Mouse (Mus musculus): Measurements from ENCODE around the gene Uap1l1. TPM values are rescaled to one million over a fixed set of nuclear protein-coding genes. Genes with fewer than 3 reads are reported as not detected.

Gene Uap1l1
- total and polyA plus RNA-seq, 3 experiments, result 4.7 to 12.6 TPM; not detected in 1

- no peak within 1 kb of the TSS for H3K4me3 ChIP-seq (ENCODE audit: control insufficient read depth in 1 of 2, insufficient read depth in 1 of 2, low read depth in 2 of 2, low read length in 2 of 2)
- no peak within 1 kb of the TSS for H3K9ac ChIP-seq (ENCODE audit: control insufficient read depth, low read depth, low read length, poor library complexity, severe bottlenecking)
- H3K27ac ChIP-seq (ENCODE audit: control insufficient read depth, low read depth, low read length), result no peak within 1 kb of the TSS
- H3K9me3 ChIP-seq (replicated peaks; ENCODE audit: insufficient read depth, low read length), result no peaks in the 10 kb centered on the region
- no peaks in the 10 kb centered on the region for H3K36me3 ChIP-seq (ENCODE audit: control insufficient read depth in 1 of 2, insufficient read depth in 2 of 2, low read length in 2 of 2)
- H3K4me1 ChIP-seq (ENCODE audit: control insufficient read depth in 1 of 2, insufficient read depth in 2 of 2, low read length in 2 of 2), result no peaks in the 10 kb centered on the region
- DNase-seq (ENCODE audit: low read depth, low spot score), result no peak
- H3K27me3 ChIP-seq (ENCODE audit: control insufficient read depth in 1 of 2, insufficient read depth in 2 of 2, low read length in 2 of 2), result peaks cover 4 to 6% of the 10 kb centered on the region in 2 experiments; a peak in 3 of 4 replicates
- H3K79me2 ChIP-seq (ENCODE audit: control insufficient read depth, insufficient read depth, low read length, poor library complexity), result no peaks in the 10 kb centered on the region
- no peak for TF ChIP-seq EP300 (IDR thresholded peaks at IDR 0.05; ENCODE audit: low read depth in 1 of 2, low read length in 2 of 2)
- TF ChIP-seq POLR2AphosphoS5 (IDR thresholded peaks at IDR 0.05; ENCODE audit: borderline replicate concordance, low read depth, low read length), result no peak
- TF ChIP-seq POLR2A (IDR thresholded peaks at IDR 0.05; ENCODE audit: control insufficient read depth in 1 of 2, insufficient read depth in 1 of 2, low read depth in 1 of 2, low read length in 2 of 2, poor library complexity in 1 of 2), result peak in 1 of 2 experiments; percentile 22; a peak in 1 of 4 replicates
- no peak for TF ChIP-seq MXI1 (IDR thresholded peaks at IDR 0.05; ENCODE audit: low read depth, low read length)
Measured at GRCm38 (mm10) chr2:25395721-25396596, 30.5 kb upstream of the Uap1l1 start, which contains the start of gene Entpd2. Gene Entpd2 (plus strand): TSS chr2:25395874.

- Histone ChIP-seq H3K27me3 (ENCODE audit: control insufficient read depth in 1 of 2, insufficient read depth in 2 of 2, low read length in 2 of 2) (peaks cover 4 to 6% of the 10 kb centered on the region in 2 experiments; a peak in 3 of 4 replicates), H3K27ac (ENCODE audit: control insufficient read depth, low read depth, low read length) (no peak overlapping the region), H3K79me2 (ENCODE audit: control insufficient read depth, insufficient read depth, low read length, poor library complexity) (no peaks in the 10 kb centered on the region), H3K4me3 (ENCODE audit: control insufficient read depth in 1 of 2, insufficient read depth in 1 of 2, low read depth in 2 of 2, low read length in 2 of 2) (no peak overlapping the region), H3K9me3 (replicated peaks; ENCODE audit: insufficient read depth, low read length) (no peaks in the 10 kb centered on the region), H3K9ac (ENCODE audit: control insufficient read depth, low read depth, low read length, poor library complexity, severe bottlenecking) (no peak overlapping the region), H3K4me1 (ENCODE audit: control insufficient read depth in 1 of 2, insufficient read depth in 2 of 2, low read length in 2 of 2) (no peaks in the 10 kb centered on the region), H3K36me3 (ENCODE audit: control insufficient read depth in 1 of 2, insufficient read depth in 2 of 2, low read length in 2 of 2) (no peaks in the 10 kb centered on the region)
- no peak for DNase-seq (ENCODE audit: low read depth, low spot score)
- TF ChIP-seq SMC3 (IDR thresholded peaks at IDR 0.05; ENCODE audit: low read depth, low read length) (no peak), MEF2A (IDR thresholded peaks at IDR 0.05; ENCODE audit: extremely low read depth, insufficient replicate concordance, low read depth, low read length, poor library complexity, severe bottlenecking) (no peak), USF2 (IDR thresholded peaks at IDR 0.05; ENCODE audit: borderline replicate concordance in 1 of 2, insufficient read depth in 1 of 2, low read depth in 1 of 2, low read length in 2 of 2) (no peak), TCF12 (IDR thresholded peaks at IDR 0.05; ENCODE audit: low read depth, low read length) (no peak), GABPA (IDR thresholded peaks at IDR 0.05; ENCODE audit: low read depth, low read length) (no peak), NRF1 (IDR thresholded peaks at IDR 0.05; ENCODE audit: insufficient read depth, low read depth, low read length, poor library complexity, severe bottlenecking) (no peak), TBP (IDR thresholded peaks at IDR 0.05; ENCODE audit: low read depth, low read length) (no peak), MYC (IDR thresholded peaks at IDR 0.05; ENCODE audit: low read depth, low read length) (no peak), E2F4 (IDR thresholded peaks at IDR 0.05; ENCODE audit: borderline replicate concordance, low read depth, low read length) (no peak), MAFK (IDR thresholded peaks at IDR 0.05; ENCODE audit: borderline replicate concordance, low read depth, low read length) (no peak), EP300 (IDR thresholded peaks at IDR 0.05; ENCODE audit: low read depth in 1 of 2, low read length in 2 of 2) (no peak), ELF1 (IDR thresholded peaks at IDR 0.05; ENCODE audit: low read depth, low read length) (no peak), MAX (IDR thresholded peaks at IDR 0.05; ENCODE audit: low read length) (no peak), ZNF384 (IDR thresholded peaks at IDR 0.05; ENCODE audit: low read depth, low read length) (no peak), MAZ (IDR thresholded peaks at IDR 0.05; ENCODE audit: low read depth, low read length) (no peak)
Measured at GRCm38 (mm10) chr2:25394281-25395221, 29.1 kb upstream of the Uap1l1 start.

All from MEL (cell line).